Mouse (Mus musculus): ENCODE results near the gene Nufip2. TPM values are rescaled to one million over a fixed set of nuclear protein-coding genes. Genes with fewer than 3 reads are reported as not detected.
"Not testable (repeated sequence)": the region's sequence is repeated elsewhere in the genome, so short reads cannot be mapped to it uniquely, and the experiment has no call there.

The Nufip2 gene
- polyA plus RNA-seq, 1 experiment from 2014 or later, result 6.7 TPM

DNA sequence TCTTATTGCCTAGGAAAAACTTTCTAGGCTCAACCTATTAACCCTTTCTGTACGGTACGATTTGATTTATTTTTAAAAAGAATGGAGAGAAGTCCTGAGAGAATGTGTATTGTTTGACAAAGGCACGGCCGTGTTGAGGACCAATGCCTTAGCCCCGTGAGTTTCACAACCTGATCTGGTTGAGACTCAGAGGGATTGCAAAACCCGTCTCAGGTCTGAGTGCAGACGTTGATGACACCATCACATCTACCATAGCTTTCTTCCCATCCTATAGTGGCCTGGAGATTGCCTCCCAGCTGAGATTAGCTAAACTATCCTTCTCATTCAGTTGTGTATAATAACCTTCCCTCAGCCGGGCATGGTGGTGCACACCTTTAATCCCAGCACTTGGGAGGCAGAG is 21.9 kb upstream of the Nufip2 start:
- no peak overlapping the region for H3K4me2 ChIP-seq (ENCODE audit: low read length)
- no peak overlapping the region for H3K4me3 ChIP-seq (ENCODE audit: low read depth, low read length)
- H3K36me3 ChIP-seq (ENCODE audit: control insufficient read depth, insufficient read depth, low read length), result no peaks in the 10 kb centered on the region
- H3K4me1 ChIP-seq (replicated peaks; ENCODE audit: control insufficient read depth, insufficient read depth, low read length), result no peaks in the 10 kb centered on the region
- H3K27me3 ChIP-seq (replicated peaks; ENCODE audit: control insufficient read depth, insufficient read depth, low read length), result no peaks in the 10 kb centered on the region
- H3K27ac ChIP-seq (ENCODE audit: low read depth), result no peak overlapping the region
- no peak overlapping the region for H3K9ac ChIP-seq (ENCODE audit: low read length)
- 81% methylated on average over 8 of the region's 8 CpGs for whole genome bisulfite sequencing
- no peaks in the 10 kb centered on the region for H3K9me3 ChIP-seq (ENCODE audit: control insufficient read depth, low read length)
- no peak for ATAC-seq (replicated peaks; ENCODE audit: low FRiP score, low TSS enrichment, low read depth)
- no peak for DNase-seq (ENCODE audit: low spot score)

DNA sequence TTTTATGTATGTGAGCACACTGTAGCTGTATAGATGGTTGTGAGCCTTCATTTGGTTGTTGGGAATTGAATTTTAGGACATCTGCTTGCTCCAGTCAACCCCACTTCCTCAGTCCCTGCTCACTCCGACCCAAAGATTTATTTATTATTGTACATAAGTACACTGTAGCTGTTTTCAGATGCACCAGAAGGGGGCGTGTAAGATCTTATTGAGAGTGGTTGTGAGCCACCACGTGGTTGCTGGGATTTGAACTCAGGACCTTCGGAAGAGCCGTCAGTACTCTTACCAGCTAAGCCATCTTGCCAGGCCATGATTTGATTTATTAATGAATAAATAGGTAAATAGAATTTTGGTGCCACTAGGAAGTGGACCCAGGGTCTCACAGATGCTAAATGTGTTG is 20.6 kb upstream of the Nufip2 start:
- not testable (repeated sequence) for DNase-seq (ENCODE audit: low spot score); ATAC-seq (replicated peaks; ENCODE audit: low FRiP score, low TSS enrichment, low read depth); H3K4me2 ChIP-seq (ENCODE audit: low read length); H3K36me3 ChIP-seq (ENCODE audit: control insufficient read depth, insufficient read depth, low read length); H3K4me1 ChIP-seq (replicated peaks; ENCODE audit: control insufficient read depth, insufficient read depth, low read length); H3K9me3 ChIP-seq (ENCODE audit: control insufficient read depth, low read length); H3K4me3 ChIP-seq (ENCODE audit: low read depth, low read length); H3K9ac ChIP-seq (ENCODE audit: low read length); H3K27me3 ChIP-seq (replicated peaks; ENCODE audit: control insufficient read depth, insufficient read depth, low read length); H3K27ac ChIP-seq (ENCODE audit: low read depth)
- 75% methylated on average over 5 of the region's 5 CpGs for WGBS

DNA sequence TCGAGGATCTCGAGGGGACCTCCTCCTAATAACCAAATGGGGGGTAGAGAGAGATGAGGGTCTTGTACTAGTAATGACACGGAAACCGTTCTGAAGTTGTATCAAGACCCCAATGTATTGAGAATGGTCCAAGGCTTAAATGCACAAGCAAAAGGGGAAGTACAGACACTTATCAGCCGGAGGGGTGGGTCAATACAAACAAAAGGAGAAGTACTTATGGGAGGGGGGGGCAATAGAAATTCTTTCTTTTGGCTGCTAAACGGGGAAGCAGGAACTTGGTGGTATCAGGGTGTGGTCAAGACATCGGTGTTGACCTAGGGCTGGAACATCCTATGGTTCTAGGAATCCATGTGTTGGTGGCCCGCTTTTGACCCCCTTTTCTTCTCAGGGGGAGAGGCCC is 19.2 kb upstream of the Nufip2 start:
- not testable (repeated sequence) for H3K9ac ChIP-seq (ENCODE audit: low read length); ATAC-seq (replicated peaks; ENCODE audit: low FRiP score, low TSS enrichment, low read depth); H3K36me3 ChIP-seq (ENCODE audit: control insufficient read depth, insufficient read depth, low read length); DNase-seq (ENCODE audit: low spot score); H3K27me3 ChIP-seq (replicated peaks; ENCODE audit: control insufficient read depth, insufficient read depth, low read length); H3K4me1 ChIP-seq (replicated peaks; ENCODE audit: control insufficient read depth, insufficient read depth, low read length); H3K9me3 ChIP-seq (ENCODE audit: control insufficient read depth, low read length); H3K27ac ChIP-seq (ENCODE audit: low read depth); H3K4me2 ChIP-seq (ENCODE audit: low read length); H3K4me3 ChIP-seq (ENCODE audit: low read depth, low read length)
- 87% methylated on average over 8 of the region's 8 CpGs for WGBS

DNA sequence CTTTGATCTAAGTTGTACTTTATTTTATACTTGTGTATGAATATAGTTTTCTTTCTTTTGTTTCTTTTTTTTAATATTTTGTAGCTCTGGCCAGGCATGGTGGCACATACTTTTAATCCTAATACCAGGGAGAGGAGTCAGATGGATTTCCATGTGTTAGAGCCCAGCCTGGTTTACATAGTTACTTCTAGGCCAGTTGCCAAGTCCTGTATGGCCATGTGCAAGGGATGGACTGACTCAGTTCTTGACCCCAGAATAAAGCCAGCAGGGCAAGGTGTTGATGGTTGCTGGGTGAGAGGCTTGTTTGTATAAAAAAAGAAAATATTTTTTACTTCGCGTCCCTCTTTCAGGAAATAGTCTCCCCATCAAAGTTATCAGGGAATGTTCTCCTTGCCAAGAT is 13.2 kb upstream of the Nufip2 start:
- Histone ChIP-seq H3K27me3 (replicated peaks; ENCODE audit: control insufficient read depth, insufficient read depth, low read length) (no peaks in the 10 kb centered on the region), H3K9me3 (ENCODE audit: control insufficient read depth, low read length) (no peaks in the 10 kb centered on the region; the same call in 1 of the 2 replicates), H3K4me2 (ENCODE audit: low read length) (no peak overlapping the region), H3K9ac (ENCODE audit: low read length) (no peak overlapping the region), H3K36me3 (ENCODE audit: control insufficient read depth, insufficient read depth, low read length) (no peaks in the 10 kb centered on the region), H3K4me1 (replicated peaks; ENCODE audit: control insufficient read depth, insufficient read depth, low read length) (no peaks in the 10 kb centered on the region), H3K4me3 (ENCODE audit: low read depth, low read length) (no peak overlapping the region), H3K27ac (ENCODE audit: low read depth) (no peak overlapping the region)
- DNase-seq (ENCODE audit: low spot score) (no peak), ATAC-seq (replicated peaks; ENCODE audit: low FRiP score, low TSS enrichment, low read depth) (no peak)
- WGBS, result 89% methylated on average over 2 of the region's 2 CpGs

DNA sequence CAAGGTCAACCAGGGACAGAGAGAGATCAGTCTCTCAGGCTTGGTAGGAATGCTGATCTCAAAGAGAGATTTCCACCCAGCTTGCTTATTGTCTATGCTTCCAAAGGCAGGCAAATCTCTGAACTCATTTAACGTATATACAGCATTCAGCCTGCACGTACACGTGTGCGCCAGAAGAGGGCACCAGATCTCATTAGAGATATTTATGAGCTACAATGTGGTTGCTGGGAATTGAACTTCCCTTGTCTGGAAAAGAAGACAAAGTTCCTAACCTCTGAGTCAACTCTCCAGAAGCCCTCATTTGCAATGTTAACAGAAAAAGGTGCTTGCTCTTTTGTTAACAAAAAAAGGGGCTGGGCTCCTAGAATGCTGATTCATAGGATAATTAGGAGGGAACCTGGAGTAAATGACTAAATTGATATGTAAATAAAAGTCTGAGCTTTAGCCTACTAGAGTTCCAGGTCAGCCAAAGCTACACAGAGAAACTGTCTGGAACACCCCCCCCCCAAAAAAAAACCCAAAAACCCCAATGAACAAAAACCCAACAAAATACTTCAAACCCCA is 12.4 kb upstream of the Nufip2 start:
- 70% methylated on average over 4 of the region's 4 CpGs for WGBS
- ATAC-seq (replicated peaks; ENCODE audit: low FRiP score, low TSS enrichment, low read depth), result no peak
- Histone ChIP-seq H3K4me2 (ENCODE audit: low read length) (no peak overlapping the region), H3K9me3 (ENCODE audit: control insufficient read depth, low read length) (no peaks in the 10 kb centered on the region; the same call in 1 of the 2 replicates), H3K27ac (ENCODE audit: low read depth) (no peak overlapping the region), H3K4me3 (ENCODE audit: low read depth, low read length) (no peak overlapping the region), H3K36me3 (ENCODE audit: control insufficient read depth, insufficient read depth, low read length) (no peaks in the 10 kb centered on the region), H3K27me3 (replicated peaks; ENCODE audit: control insufficient read depth, insufficient read depth, low read length) (no peaks in the 10 kb centered on the region), H3K4me1 (replicated peaks; ENCODE audit: control insufficient read depth, insufficient read depth, low read length) (no peaks in the 10 kb centered on the region), H3K9ac (ENCODE audit: low read length) (no peak overlapping the region)
- DNase-seq (ENCODE audit: low spot score), result no peak

DNA sequence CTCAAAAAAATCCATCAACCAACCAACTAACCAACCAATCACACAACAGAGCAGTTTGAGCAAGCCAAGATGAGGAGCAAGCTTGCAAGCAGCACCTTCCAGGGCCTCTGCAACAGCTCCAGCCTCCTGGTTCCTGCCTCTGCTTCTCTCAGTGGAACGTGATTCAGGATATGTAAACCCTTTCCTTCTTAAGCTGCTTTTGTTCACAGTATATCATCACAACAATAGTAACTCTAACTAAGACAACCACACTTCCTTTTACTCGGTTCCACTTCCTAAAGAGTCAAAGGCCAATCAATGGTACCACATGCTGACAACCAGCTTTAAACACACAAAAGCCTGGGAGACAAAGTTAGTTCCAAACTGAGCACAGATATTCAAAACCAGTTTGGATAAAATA is 5.9 kb upstream of the Nufip2 start:
- no peak for DNase-seq (ENCODE audit: low spot score)
- WGBS, result 39% methylated on average over 2 of the region's 2 CpGs
- Histone ChIP-seq H3K27me3 (replicated peaks; ENCODE audit: control insufficient read depth, insufficient read depth, low read length) (no peaks in the 10 kb centered on the region), H3K4me1 (replicated peaks; ENCODE audit: control insufficient read depth, insufficient read depth, low read length) (no peaks in the 10 kb centered on the region), H3K9ac (ENCODE audit: low read length) (no peak overlapping the region), H3K4me2 (ENCODE audit: low read length) (no peak overlapping the region), H3K27ac (ENCODE audit: low read depth) (no peak overlapping the region), H3K36me3 (ENCODE audit: control insufficient read depth, insufficient read depth, low read length) (no peaks in the 10 kb centered on the region), H3K4me3 (ENCODE audit: low read depth, low read length) (no peak overlapping the region), H3K9me3 (ENCODE audit: control insufficient read depth, low read length) (no peaks in the 10 kb centered on the region)
- ATAC-seq (replicated peaks; ENCODE audit: low FRiP score, low TSS enrichment, low read depth), result no peak

DNA sequence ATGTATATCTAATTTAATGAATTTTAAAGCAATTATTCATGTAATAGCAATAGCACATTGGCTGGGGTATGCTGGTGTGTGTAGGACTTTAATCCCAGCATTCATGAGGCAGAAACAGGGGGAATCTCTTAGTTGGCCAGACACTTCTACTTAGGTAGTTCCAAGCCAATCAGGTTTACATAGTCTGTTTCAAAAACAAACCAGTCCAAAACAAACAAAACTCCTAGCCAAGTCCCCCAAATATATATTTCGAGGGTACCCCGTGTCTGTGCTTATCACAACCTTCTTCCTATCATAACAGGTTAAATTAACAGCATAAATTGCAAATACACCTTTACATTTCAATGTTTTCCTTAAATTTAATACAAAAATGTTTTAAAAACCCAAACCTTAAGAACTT is 1.1 kb upstream of the Nufip2 start:
- H3K9me3 ChIP-seq (ENCODE audit: control insufficient read depth, low read length), result no peaks in the 10 kb centered on the region
- no peak overlapping the region for H3K27ac ChIP-seq (ENCODE audit: low read depth)
- H3K4me3 ChIP-seq (ENCODE audit: low read depth, low read length), result no peak overlapping the region
- H3K27me3 ChIP-seq (replicated peaks; ENCODE audit: control insufficient read depth, insufficient read depth, low read length), result no peaks in the 10 kb centered on the region
- ATAC-seq (replicated peaks; ENCODE audit: low FRiP score, low TSS enrichment, low read depth), result no peak
- 65% methylated on average over 2 of the region's 2 CpGs for WGBS
- H3K4me1 ChIP-seq (replicated peaks; ENCODE audit: control insufficient read depth, insufficient read depth, low read length), result peaks cover 6% of the 10 kb centered on the region
- H3K36me3 ChIP-seq (ENCODE audit: control insufficient read depth, insufficient read depth, low read length), result peaks cover 8% of the 10 kb centered on the region; the same call in 1 of the 2 replicates
- H3K9ac ChIP-seq (ENCODE audit: low read length), result no peak overlapping the region
- peak overlapping the region; percentile 79 for H3K4me2 ChIP-seq (ENCODE audit: low read length)
- DNase-seq (ENCODE audit: low spot score), result no peak

DNA sequence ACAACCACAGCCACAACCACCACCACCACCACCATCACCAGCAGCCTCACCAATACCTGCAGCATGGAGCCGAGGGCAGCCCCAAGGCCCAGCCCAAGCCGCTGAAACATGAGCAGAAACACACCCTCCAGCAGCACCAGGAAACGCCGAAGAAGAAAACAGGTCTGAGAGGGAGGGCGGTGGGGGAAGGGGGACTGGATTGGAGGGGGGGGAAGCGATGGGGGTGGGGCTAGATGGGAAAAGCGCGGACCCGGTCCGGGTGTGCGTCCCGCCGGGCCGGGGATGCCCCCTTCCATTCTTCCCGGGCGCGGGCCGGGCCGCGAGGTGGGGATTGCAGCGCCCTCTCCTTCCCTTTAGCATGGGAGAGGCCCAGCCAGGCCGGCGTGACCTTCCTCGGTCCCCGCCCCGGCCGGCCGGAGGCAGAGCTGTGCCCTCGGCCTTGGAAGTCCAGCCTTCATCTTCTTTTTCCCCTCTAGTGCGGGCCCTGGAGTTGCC is 438 bp downstream of the Nufip2 start:
- peak overlapping the region; percentile 97 for H3K27ac ChIP-seq (ENCODE audit: low read depth)
- H3K4me3 ChIP-seq (ENCODE audit: low read depth, low read length), result peak overlapping the region; percentile 98
- H3K4me1 ChIP-seq (replicated peaks; ENCODE audit: control insufficient read depth, insufficient read depth, low read length), result peaks cover 6% of the 10 kb centered on the region
- peak overlapping the region; percentile 97 for H3K9ac ChIP-seq (ENCODE audit: low read length)
- H3K9me3 ChIP-seq (ENCODE audit: control insufficient read depth, low read length), result no peaks in the 10 kb centered on the region
- WGBS, result 0% methylated on average over 20 of the region's 30 CpGs
- DNase-seq (ENCODE audit: low spot score) (peak; percentile 79), ATAC-seq (replicated peaks; ENCODE audit: low FRiP score, low TSS enrichment, low read depth) (peak; percentile 40)
- peaks cover 23% of the 10 kb centered on the region for H3K36me3 ChIP-seq (ENCODE audit: control insufficient read depth, insufficient read depth, low read length)
- H3K27me3 ChIP-seq (replicated peaks; ENCODE audit: control insufficient read depth, insufficient read depth, low read length), result no peaks in the 10 kb centered on the region
- H3K4me2 ChIP-seq (ENCODE audit: low read length), result peak overlapping the region; percentile 79

DNA sequence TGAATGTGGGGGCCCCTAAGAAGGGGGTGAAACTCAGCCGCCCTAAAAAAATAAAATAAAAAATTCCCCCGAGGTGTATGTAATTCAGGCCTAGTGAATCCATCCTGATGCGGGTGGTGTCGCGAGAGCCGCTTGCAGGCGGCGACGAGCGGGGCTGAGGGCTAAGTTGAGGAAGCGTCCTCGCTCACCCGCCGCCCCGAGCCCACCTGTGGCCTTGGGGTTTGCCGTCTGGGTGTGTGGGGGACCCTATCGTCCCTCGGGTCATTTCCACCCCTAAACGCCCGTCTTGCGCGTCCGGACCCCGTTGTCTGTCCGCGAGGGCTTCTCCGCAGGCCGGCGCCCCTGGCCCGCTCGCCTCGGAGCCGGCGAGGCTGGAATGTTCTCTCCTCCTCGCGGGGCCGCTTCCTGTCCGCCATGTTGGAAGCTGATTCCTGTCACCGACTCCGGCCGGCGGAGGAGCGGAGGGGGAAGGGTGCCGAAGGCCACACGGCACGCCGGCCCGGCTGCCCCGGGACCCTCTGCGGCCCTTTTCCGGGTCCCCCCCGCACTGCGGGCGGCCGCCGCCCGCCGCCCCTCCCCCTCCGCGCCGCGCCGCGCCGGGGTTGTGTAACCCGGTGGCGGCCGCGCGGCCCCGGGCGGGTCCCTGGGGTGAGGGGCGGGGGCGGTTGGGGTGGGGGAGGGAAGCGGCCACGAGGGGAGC is 1.0 kb downstream of the Nufip2 start:
- peaks cover 29% of the 10 kb centered on the region for H3K36me3 ChIP-seq (ENCODE audit: control insufficient read depth, insufficient read depth, low read length)
- no peaks in the 10 kb centered on the region for H3K27me3 ChIP-seq (replicated peaks; ENCODE audit: control insufficient read depth, insufficient read depth, low read length)
- H3K4me2 ChIP-seq (ENCODE audit: low read length), result peak overlapping the region; percentile 79
- ATAC-seq (replicated peaks; ENCODE audit: low FRiP score, low TSS enrichment, low read depth) (peak; percentile 15; the same call in 1 of the 2 replicates), DNase-seq (ENCODE audit: low spot score) (peak; percentile 88)
- no peaks in the 10 kb centered on the region for H3K9me3 ChIP-seq (ENCODE audit: control insufficient read depth, low read length)
- under 1% methylated on average over 57 of the region's 76 CpGs for WGBS
- H3K27ac ChIP-seq (ENCODE audit: low read depth), result peak overlapping the region; percentile 97
- peaks cover 6% of the 10 kb centered on the region for H3K4me1 ChIP-seq (replicated peaks; ENCODE audit: control insufficient read depth, insufficient read depth, low read length)
- H3K4me3 ChIP-seq (ENCODE audit: low read depth, low read length), result peak overlapping the region; percentile 98
- H3K9ac ChIP-seq (ENCODE audit: low read length), result peak overlapping the region; percentile 97
